Mouse (Mus musculus): ENCODE data around the gene Mphosph10. TPM values are rescaled to one million over a fixed set of nuclear protein-coding genes. Genes with fewer than 3 reads are reported as not detected.
A peak's percentile ranks its signal among the peaks of the same experiment; 100 is the strongest.

The Mphosph10 gene
- polyA plus RNA-seq, 1 experiment from 2014 or later = 25.9 TPM

DNA sequence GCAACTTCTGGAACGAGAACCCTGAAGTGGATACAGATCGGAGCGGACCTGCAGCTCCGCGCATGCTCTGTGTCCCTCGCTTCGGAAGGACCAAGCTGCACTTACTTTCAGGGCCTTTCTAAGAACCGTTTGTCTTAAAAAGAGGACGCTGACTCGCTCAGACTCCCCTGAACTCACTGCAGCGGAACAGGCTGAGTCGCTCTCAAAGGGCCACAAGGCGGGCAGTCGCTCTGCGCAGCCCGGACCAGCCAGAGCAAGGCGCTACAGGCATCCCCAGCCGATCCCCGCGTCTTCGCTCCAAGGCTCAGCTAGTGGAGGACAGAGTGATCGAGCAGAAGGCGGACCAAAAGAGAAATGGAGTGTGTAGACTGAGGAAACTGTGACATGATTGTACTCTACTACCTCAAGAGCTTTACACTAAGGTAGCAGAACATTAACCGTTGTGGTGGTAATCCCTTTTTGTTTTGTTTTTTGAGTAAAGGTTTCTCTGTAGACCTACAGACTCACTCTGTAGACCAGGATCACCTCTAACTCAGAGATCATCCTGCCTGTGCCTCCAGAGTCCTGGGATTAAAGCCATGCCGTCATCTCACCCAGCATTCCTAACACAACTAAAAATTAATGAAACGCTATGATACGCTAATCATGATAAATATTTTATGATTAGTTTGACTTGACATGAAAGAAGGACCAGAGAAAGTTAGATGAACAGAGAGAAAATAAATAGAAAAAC lies 18.1 kb downstream of the Mphosph10 start, which contains the start of gene Fan1:
Fan1 (minus strand) TSS at position 266 of the 733 bp plus-strand sequence.
- Histone ChIP-seq H3K27ac (ENCODE audit: low read length) (peak within 1 kb of the TSS; percentile 98), H3K27me3 (ENCODE audit: control insufficient read depth, insufficient read depth, low read length) (no peaks in the 10 kb centered on the region), H3K4me3 (ENCODE audit: low read length) (peak within 1 kb of the TSS; percentile 85), H3K9me3 (replicated peaks; ENCODE audit: control insufficient read depth, low read length) (no peaks in the 10 kb centered on the region), H3K4me2 (ENCODE audit: low read depth, low read length) (peak within 1 kb of the TSS; percentile 91), H3K4me1 (ENCODE audit: control insufficient read depth, insufficient read depth, low read length) (peaks cover 4% of the 10 kb centered on the region), H3K9ac (ENCODE audit: low read length) (peak within 1 kb of the TSS; percentile 92), H3K36me3 (ENCODE audit: control insufficient read depth, insufficient read depth) (peaks cover 29% of the 10 kb centered on the region)
- 3% methylated on average over 27 of the region's 27 CpGs for WGBS
- ATAC-seq (replicated peaks; ENCODE audit: extremely low read depth, insufficient read depth, low FRiP score) = peak; percentile 92

DNA sequence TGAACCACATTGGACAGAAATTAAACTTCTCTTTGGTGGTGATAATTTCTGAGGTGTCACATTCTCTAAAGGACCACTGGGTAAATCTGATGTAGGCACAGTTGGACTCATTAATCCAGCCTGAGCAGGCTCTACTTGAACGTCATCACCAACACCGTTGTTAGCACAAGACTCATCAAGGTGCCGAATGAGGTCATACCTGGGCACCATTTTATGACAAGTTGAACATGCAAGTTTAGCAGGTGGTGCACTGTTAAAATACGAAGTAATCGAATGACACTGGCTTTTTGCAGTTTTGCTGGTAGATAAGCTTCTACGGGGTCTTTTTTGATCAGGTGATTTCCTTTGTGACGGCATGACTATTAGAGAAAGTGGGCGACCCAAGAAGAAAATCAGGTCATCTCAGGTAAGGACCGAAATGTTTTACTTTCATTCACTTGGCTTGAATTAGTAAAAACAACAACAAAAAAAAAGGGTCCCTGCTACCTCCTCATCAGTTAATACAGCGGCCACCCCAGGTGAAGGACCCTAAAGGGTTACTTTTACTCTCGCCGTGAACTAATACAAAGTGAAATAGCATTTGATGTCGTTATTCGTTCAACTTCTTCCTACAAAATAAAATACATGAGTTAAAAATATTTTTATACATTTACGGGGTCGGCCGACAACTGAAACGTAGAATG lies 18.8 kb downstream of the Mphosph10 start:
- 9% methylated on average over 18 of the region's 18 CpGs for WGBS
- peak; percentile 18; the same call in 1 of the 2 replicates for ATAC-seq (replicated peaks; ENCODE audit: extremely low read depth, insufficient read depth, low FRiP score)

DNA sequence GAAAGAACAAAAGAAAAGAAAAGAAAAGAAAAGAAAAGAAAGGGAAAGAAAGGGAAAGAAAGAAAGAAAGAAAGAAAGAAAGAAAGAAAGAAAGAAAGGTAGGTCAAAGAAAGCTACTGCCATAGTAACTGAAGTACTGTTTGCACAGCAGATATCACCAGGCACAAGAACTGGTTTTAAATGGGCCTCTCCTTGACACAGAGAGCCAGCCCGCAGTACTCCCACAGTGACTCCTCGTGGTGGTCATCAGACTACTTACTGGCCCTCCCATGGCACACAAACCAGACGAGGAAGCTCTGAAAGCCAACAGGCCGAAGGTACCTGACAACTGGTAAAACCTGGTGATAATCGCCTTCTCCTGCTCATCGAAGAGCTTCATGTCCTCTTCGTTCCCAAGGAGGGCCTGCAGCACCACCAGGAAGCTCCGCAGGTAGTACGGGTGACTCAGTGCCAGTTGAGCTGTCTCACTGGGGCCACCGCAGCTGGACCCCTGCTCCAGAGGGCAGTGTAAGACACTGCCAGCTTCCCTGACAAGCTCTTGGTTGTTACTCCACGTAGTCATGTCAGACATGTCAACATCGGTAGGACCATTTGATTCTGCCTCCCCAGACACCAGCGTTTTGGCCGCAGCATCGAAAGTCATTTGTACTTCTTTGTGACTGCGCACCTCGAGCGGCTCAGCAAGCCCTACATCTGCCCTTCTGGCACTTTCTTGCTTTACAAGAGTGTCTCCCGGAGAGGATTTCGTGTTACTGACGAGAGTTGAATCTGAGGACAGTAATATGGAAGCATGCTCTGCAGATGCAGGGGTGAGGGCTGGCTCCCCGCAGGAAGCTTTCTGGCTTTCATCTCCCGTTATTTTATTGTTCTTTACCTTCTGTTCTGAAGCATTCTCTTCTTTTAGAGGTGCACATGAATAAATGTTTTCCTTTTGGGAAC lies 19.9 kb downstream of the Mphosph10 start:
- H3K27me3 ChIP-seq (ENCODE audit: control insufficient read depth, insufficient read depth, low read length) = no peaks in the 10 kb centered on the region

More for the DNA sequence above, 18.8 kb downstream of the Mphosph10 start:
- peak overlapping the region; percentile 85 for H3K4me3 ChIP-seq (ENCODE audit: low read length)
- H3K27ac ChIP-seq (ENCODE audit: low read length) = peak overlapping the region; percentile 98
- peaks cover 29% of the 10 kb centered on the region for H3K36me3 ChIP-seq (ENCODE audit: control insufficient read depth, insufficient read depth)
- H3K9ac ChIP-seq (ENCODE audit: low read length) = peak overlapping the region; percentile 92
- no peaks in the 10 kb centered on the region for H3K9me3 ChIP-seq (replicated peaks; ENCODE audit: control insufficient read depth, low read length)
- H3K4me2 ChIP-seq (ENCODE audit: low read depth, low read length) = peak overlapping the region; percentile 91
- peaks cover 4% of the 10 kb centered on the region for H3K4me1 ChIP-seq (ENCODE audit: control insufficient read depth, insufficient read depth, low read length)
- H3K27me3 ChIP-seq (ENCODE audit: control insufficient read depth, insufficient read depth, low read length) = no peaks in the 10 kb centered on the region

DNA sequence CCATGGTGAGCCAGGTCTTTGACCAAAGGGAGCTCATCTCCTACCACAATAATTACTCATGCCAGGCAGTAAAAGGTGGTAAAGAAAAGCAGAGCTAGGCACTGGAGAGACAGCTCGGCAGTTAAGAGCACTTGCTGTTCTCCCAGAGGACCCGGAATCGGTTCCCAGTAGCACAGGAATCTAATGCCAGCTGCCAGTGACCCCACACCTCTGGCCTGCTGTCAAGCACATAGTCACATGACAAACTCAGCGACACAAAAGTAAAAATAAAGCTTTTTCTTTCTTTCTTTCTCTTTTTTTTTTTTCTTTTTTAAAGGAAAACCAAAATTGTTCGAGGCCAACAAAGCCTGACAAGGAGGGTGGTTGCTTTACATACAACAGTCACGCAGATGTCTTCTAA lies 22.2 kb downstream of the Mphosph10 start:
- Histone ChIP-seq H3K36me3 (ENCODE audit: control insufficient read depth, insufficient read depth) (peaks cover 26% of the 10 kb centered on the region), H3K9ac (ENCODE audit: low read length) (no peak overlapping the region), H3K4me3 (ENCODE audit: low read length) (no peak overlapping the region), H3K27ac (ENCODE audit: low read length) (no peak overlapping the region), H3K4me2 (ENCODE audit: low read depth, low read length) (no peak overlapping the region), H3K9me3 (replicated peaks; ENCODE audit: control insufficient read depth, low read length) (no peaks in the 10 kb centered on the region), H3K27me3 (ENCODE audit: control insufficient read depth, insufficient read depth, low read length) (no peaks in the 10 kb centered on the region), H3K4me1 (ENCODE audit: control insufficient read depth, insufficient read depth, low read length) (peaks cover 4% of the 10 kb centered on the region)
- 85% methylated on average over 6 of the region's 6 CpGs for WGBS
- ATAC-seq (replicated peaks; ENCODE audit: extremely low read depth, insufficient read depth, low FRiP score) = no peak

More for the DNA sequence above, 19.9 kb downstream of the Mphosph10 start:
- 87% methylated on average over 23 of the region's 23 CpGs for WGBS
- no peak overlapping the region for H3K4me3 ChIP-seq (ENCODE audit: low read length)
- ATAC-seq (replicated peaks; ENCODE audit: extremely low read depth, insufficient read depth, low FRiP score) = no peak
- H3K9me3 ChIP-seq (replicated peaks; ENCODE audit: control insufficient read depth, low read length) = no peaks in the 10 kb centered on the region
- peaks cover 24% of the 10 kb centered on the region for H3K36me3 ChIP-seq (ENCODE audit: control insufficient read depth, insufficient read depth)
- H3K27ac ChIP-seq (ENCODE audit: low read length) = no peak overlapping the region
- H3K4me1 ChIP-seq (ENCODE audit: control insufficient read depth, insufficient read depth, low read length) = peaks cover 4% of the 10 kb centered on the region
- H3K4me2 ChIP-seq (ENCODE audit: low read depth, low read length) = no peak overlapping the region
- H3K9ac ChIP-seq (ENCODE audit: low read length) = no peak overlapping the region

DNA sequence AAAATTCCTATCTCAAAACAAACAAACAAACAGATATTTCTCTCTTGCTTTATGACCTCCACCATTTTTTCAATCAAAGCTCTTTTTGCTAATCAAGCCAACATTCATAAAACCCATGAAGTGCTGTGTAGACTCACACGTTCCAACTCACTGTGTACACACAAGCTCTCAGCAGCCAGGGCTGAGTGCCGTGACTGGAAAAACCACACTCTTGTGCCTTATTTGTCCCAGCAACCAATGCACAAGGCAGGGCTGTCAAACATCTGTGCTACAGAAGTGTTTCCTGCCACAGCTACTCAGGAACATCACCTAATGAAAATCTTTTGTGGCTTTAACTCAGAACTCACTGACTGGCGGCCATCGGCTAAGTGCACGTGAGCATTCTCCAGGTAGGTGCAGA lies 26.2 kb downstream of the Mphosph10 start:
- Histone ChIP-seq H3K4me2 (ENCODE audit: low read depth, low read length) (no peak overlapping the region), H3K27ac (ENCODE audit: low read length) (no peak overlapping the region), H3K27me3 (ENCODE audit: control insufficient read depth, insufficient read depth, low read length) (no peaks in the 10 kb centered on the region), H3K9me3 (replicated peaks; ENCODE audit: control insufficient read depth, low read length) (no peaks in the 10 kb centered on the region), H3K4me1 (ENCODE audit: control insufficient read depth, insufficient read depth, low read length) (no peaks in the 10 kb centered on the region), H3K4me3 (ENCODE audit: low read length) (no peak overlapping the region), H3K9ac (ENCODE audit: low read length) (no peak overlapping the region), H3K36me3 (ENCODE audit: control insufficient read depth, insufficient read depth) (peaks cover 50% of the 10 kb centered on the region)
- ATAC-seq (replicated peaks; ENCODE audit: extremely low read depth, insufficient read depth, low FRiP score) = no peak
- WGBS = 90% methylated on average over 5 of the region's 5 CpGs

DNA sequence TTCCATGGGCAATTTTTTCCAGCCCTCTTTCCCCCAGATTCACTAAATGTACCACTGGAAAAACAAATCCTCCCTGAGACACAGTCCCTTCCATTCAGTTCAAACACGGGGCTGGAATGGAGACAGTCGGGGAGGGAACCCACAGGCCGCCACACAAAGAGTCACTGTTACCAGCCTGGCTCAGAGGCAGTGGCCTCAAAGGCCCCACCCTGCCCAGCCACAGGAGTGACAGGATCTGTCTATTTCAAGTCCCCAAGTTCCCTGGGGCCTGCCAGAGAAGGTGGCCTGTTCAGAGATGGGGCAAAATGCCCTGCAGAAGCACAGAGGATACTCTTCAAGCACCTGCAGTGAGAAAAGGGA lies 31.5 kb downstream of the Mphosph10 start:
- WGBS = 61% methylated on average over 3 of the region's 3 CpGs
- H3K27ac ChIP-seq (ENCODE audit: low read length) = no peak overlapping the region
- H3K9me3 ChIP-seq (replicated peaks; ENCODE audit: control insufficient read depth, low read length) = no peaks in the 10 kb centered on the region
- peaks cover 33% of the 10 kb centered on the region for H3K36me3 ChIP-seq (ENCODE audit: control insufficient read depth, insufficient read depth)
- ATAC-seq (replicated peaks; ENCODE audit: extremely low read depth, insufficient read depth, low FRiP score) = no peak
- H3K4me2 ChIP-seq (ENCODE audit: low read depth, low read length) = no peak overlapping the region
- H3K4me3 ChIP-seq (ENCODE audit: low read length) = no peak overlapping the region
- no peak overlapping the region for H3K9ac ChIP-seq (ENCODE audit: low read length)
- no peaks in the 10 kb centered on the region for H3K27me3 ChIP-seq (ENCODE audit: control insufficient read depth, insufficient read depth, low read length)
- no peaks in the 10 kb centered on the region; the same call in 1 of the 2 replicates for H3K4me1 ChIP-seq (ENCODE audit: control insufficient read depth, insufficient read depth, low read length)

DNA sequence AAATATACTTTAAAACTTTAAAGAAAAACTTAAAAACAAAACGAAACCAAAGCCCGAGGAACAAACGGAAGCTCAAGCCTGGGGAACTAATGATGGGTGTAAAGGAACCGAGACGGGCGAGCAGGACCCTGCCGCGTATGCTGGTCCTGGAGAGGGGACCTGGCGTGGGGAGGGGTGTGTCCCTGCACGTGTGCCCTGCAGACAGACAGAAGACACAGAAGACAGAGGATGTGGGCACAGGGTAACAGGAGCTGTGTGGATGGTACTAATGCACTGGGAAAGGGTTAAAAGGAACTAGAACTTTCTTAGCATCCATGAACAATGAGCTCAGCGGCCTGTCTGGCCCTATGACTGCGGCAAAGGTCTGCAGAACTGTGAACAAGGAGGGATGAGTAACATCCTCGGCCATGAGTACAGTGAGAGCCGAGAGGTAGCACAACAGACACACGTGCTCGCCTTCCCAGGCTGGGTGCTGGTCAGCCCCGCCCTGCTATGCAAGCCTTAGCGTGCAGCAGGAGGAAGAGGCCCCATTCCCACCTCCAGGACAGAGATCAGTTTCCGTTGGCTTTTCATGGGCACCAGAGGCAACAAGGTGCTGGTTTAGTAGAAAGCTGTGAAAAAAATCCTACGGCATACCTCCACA lies 32.0 kb downstream of the Mphosph10 start:
- Histone ChIP-seq H3K36me3 (ENCODE audit: control insufficient read depth, insufficient read depth) (peaks cover 30% of the 10 kb centered on the region), H3K4me2 (ENCODE audit: low read depth, low read length) (no peak overlapping the region), H3K4me3 (ENCODE audit: low read length) (no peak overlapping the region), H3K27ac (ENCODE audit: low read length) (no peak overlapping the region), H3K9ac (ENCODE audit: low read length) (no peak overlapping the region), H3K27me3 (ENCODE audit: control insufficient read depth, insufficient read depth, low read length) (no peaks in the 10 kb centered on the region), H3K9me3 (replicated peaks; ENCODE audit: control insufficient read depth, low read length) (no peaks in the 10 kb centered on the region), H3K4me1 (ENCODE audit: control insufficient read depth, insufficient read depth, low read length) (no peaks in the 10 kb centered on the region; the same call in 1 of the 2 replicates)
- 86% methylated on average over 20 of the region's 20 CpGs for WGBS
- ATAC-seq (replicated peaks; ENCODE audit: extremely low read depth, insufficient read depth, low FRiP score) = no peak

DNA sequence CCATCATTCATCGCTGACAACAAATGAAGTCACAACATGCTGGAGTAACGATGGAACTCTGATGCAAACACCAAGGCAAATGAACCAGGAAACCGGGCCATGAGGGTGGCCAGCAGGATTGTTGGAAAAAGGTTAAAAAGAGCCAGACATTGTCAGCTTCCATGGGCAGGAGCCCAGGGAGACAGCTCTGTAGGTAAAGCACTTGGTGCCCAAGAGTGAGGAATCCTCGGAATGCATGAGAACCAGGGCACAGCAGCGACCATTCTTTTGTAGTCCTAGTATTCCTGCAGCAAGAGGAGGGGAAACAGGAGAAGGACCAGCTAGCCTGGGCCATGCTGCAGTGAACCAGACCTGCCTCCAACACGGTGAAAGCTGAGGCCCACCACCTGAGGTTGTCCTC lies 33.4 kb downstream of the Mphosph10 start:
- H3K27ac ChIP-seq (ENCODE audit: low read length) = no peak overlapping the region
- 73% methylated on average over 6 of the region's 6 CpGs for WGBS
- H3K36me3 ChIP-seq (ENCODE audit: control insufficient read depth, insufficient read depth) = peaks cover 22% of the 10 kb centered on the region
- no peak for ATAC-seq (replicated peaks; ENCODE audit: extremely low read depth, insufficient read depth, low FRiP score)
- H3K4me2 ChIP-seq (ENCODE audit: low read depth, low read length) = no peak overlapping the region
- no peaks in the 10 kb centered on the region for H3K27me3 ChIP-seq (ENCODE audit: control insufficient read depth, insufficient read depth, low read length)
- no peak overlapping the region for H3K9ac ChIP-seq (ENCODE audit: low read length)
- no peaks in the 10 kb centered on the region; the same call in 1 of the 2 replicates for H3K4me1 ChIP-seq (ENCODE audit: control insufficient read depth, insufficient read depth, low read length)
- H3K9me3 ChIP-seq (replicated peaks; ENCODE audit: control insufficient read depth, low read length) = no peaks in the 10 kb centered on the region
- H3K4me3 ChIP-seq (ENCODE audit: low read length) = no peak overlapping the region

Measured in heart, embryonic 16.5 days (tissue).